Mouse (Mus musculus) gastrocnemius, adult 2 months (tissue): Measurements from ENCODE around the gene Mrgpre. TPM values are rescaled to one million over a fixed set of nuclear protein-coding genes. Genes with fewer than 3 reads are reported as not detected.
A peak's percentile ranks its signal among the peaks of the same experiment; 100 is the strongest.

Source experiments
- DNase-seq: peaks from one replicate; pipeline ENCODE4 v3.0.0; 2022
- H3K27ac ChIP-seq: fragments of 200-600 bp; 2 replicates; pipeline ENCODE4 v1.8.1; 2022; ENCODE audit warnings: mild to moderate bottlenecking
- H3K4me3 ChIP-seq: fragments of 200-600 bp; 2 replicates; pipeline ENCODE4 v1.8.1; 2022; ENCODE audit warnings: mild to moderate bottlenecking, moderate library complexity
- CTCF ChIP-seq: fragments of 200-600 bp; IDR thresholded peaks from 2 replicates; pipeline ENCODE4 v1.8.1; 2022; ENCODE audit warnings: antibody characterized with exemption, mild to moderate bottlenecking, moderate library complexity
- intact Hi-C: fragments of 180-260 bp; cut with DNase I; formaldehyde crosslinking; loops from one replicate; pipeline ENCODE4 v1.15.1; 2025
- total RNA-seq, 2 experiments: library from RNA; stranded (reverse); gene quantifications; 2 replicates each; pipeline ENCODE4 v1.2.3; 2021

Gene Mrgpre
- total RNA-seq, 2 experiments from 2014 or later, result 0.43 to 0.84 TPM

- TF ChIP-seq CTCF, result no peak
- Histone ChIP-seq H3K4me3 (no peak overlapping the region), H3K27ac (no peak overlapping the region)
- peak; percentile 8 for DNase-seq
- intact Hi-C loops, result no loop called here
Measured at GRCm38 (mm10) chr7:143805199-143805624, 20.9 kb upstream of the Mrgpre start.

- DNase-seq, result no peak
- TF ChIP-seq CTCF, result no peak
- no peak overlapping the region for H3K27ac ChIP-seq
- intact Hi-C loops, result no loop called here
- H3K4me3 ChIP-seq, result no peak overlapping the region
Measured at GRCm38 (mm10) chr7:143801195-143802065, 17.1 kb upstream of the Mrgpre start.

- peak; percentile 3 for DNase-seq
- TF ChIP-seq CTCF, result no peak
- intact Hi-C loops, result no loop called here
- Histone ChIP-seq H3K27ac (no peak overlapping the region), H3K4me3 (no peak overlapping the region)
Measured at GRCm38 (mm10) chr7:143800770-143801169, 16.5 kb upstream of the Mrgpre start.

GRCm38 (mm10) chr7:143798783-143799182 is 14.5 kb upstream of the Mrgpre start:
- TF ChIP-seq CTCF, result no peak
- intact Hi-C loops, result no loop called here
- Histone ChIP-seq H3K4me3 (no peak overlapping the region), H3K27ac (no peak overlapping the region)
- no peak for DNase-seq

- Histone ChIP-seq H3K27ac (no peak overlapping the region), H3K4me3 (no peak overlapping the region)
- DNase-seq, result peak; percentile 34
- intact Hi-C loops, result no loop called here
- peak; percentile 44 for TF ChIP-seq CTCF
Measured at GRCm38 (mm10) chr7:143793121-143793520, 8.8 kb upstream of the Mrgpre start.

- DNase-seq, result peak; percentile 4
- Histone ChIP-seq H3K4me3 (no peak overlapping the region), H3K27ac (no peak overlapping the region)
- TF ChIP-seq CTCF, result no peak
- intact Hi-C loops, result no loop called here
Measured at GRCm38 (mm10) chr7:143792336-143792985, 8.2 kb upstream of the Mrgpre start.

GRCm38 (mm10) chr7:143783378-143783995 is 813 bp downstream of the Mrgpre start:
- TF ChIP-seq CTCF, result no peak
- intact Hi-C loops, result no loop called here
- Histone ChIP-seq H3K4me3 (peak overlapping the region; percentile 62), H3K27ac (peak overlapping the region; percentile 85)
- peak; percentile 23 for DNase-seq

- Histone ChIP-seq H3K4me3 (no peak overlapping the region), H3K27ac (peak overlapping the region; percentile 72)
- intact Hi-C loops, result no loop called here
- TF ChIP-seq CTCF, result no peak
- peak; percentile 38 for DNase-seq
Measured at GRCm38 (mm10) chr7:143777375-143777774, 6.9 kb downstream of the Mrgpre start.

GRCm38 (mm10) chr7:143776137-143776536 is 8.2 kb downstream of the Mrgpre start:
- H3K27ac ChIP-seq, result no peak overlapping the region
- DNase-seq, result peak; percentile 5
- H3K4me3 ChIP-seq, result no peak overlapping the region
- no peak for TF ChIP-seq CTCF
- intact Hi-C loops, result no loop called here

- intact Hi-C loops, result no loop called here
- no peak overlapping the region for H3K27ac ChIP-seq
Measured at GRCm38 (mm10) chr7:143769461-143769860, 14.8 kb downstream of the Mrgpre start.

GRCm38 (mm10) chr7:143768267-143768666 is 16.0 kb downstream of the Mrgpre start:
- Histone ChIP-seq H3K27ac (no peak overlapping the region), H3K4me3 (no peak overlapping the region)
- no peak for TF ChIP-seq CTCF
- intact Hi-C loops, result no loop called here
- no peak for DNase-seq

More at GRCm38 (mm10) chr7:143769461-143769860, 14.8 kb downstream of the Mrgpre start:
- DNase-seq, result peak; percentile 5
- no peak for TF ChIP-seq CTCF
- H3K4me3 ChIP-seq, result no peak overlapping the region

GRCm38 (mm10) chr7:143766893-143767292 is 17.4 kb downstream of the Mrgpre start, which contains the start of gene Mrgprg:
Mrgprg (minus strand) TSS chr7:143766993.
- Histone ChIP-seq H3K27ac (no peak within 1 kb of the TSS), H3K4me3 (no peak within 1 kb of the TSS)
- TF ChIP-seq CTCF, result no peak
- DNase-seq, result no peak
- intact Hi-C loops, result no loop called here

- intact Hi-C loops, result loop anchor here (1.0 kb wide), 2 partner anchors 17 to 59 kb away; no protein-coding TSS in a partner anchor
- H3K27ac ChIP-seq, result no peak overlapping the region
- TF ChIP-seq CTCF, result no peak
Measured at GRCm38 (mm10) chr7:143764876-143765530, 19.3 kb downstream of the Mrgpre start.

More at GRCm38 (mm10) chr7:143764876-143765530, 19.3 kb downstream of the Mrgpre start:
- H3K4me3 ChIP-seq, result no peak overlapping the region
- no peak for DNase-seq
